ENCODE assay signal across 21 mouse cellular contexts in genomic region chr10:3496791-3497190, GRCm38 (mm10). TPM values are rescaled to one million over a fixed set of nuclear protein-coding genes. Genes with fewer than 3 reads are reported as not detected.
DNase-seq lines count a peak whose midpoint lies in the region; ATAC-seq lines count a peak whose summit lies in the region.
"Had no signal": no experiment of that assay in that cellular context is flagged by ENCODE, and none has a peak within 500 bp of the region (broad histone marks: within the 10 kb centered on the region; RNA-seq: fewer than 3 reads in every experiment).

No protein-coding gene starts in this region.

- no peaks in the 10 kb centered on the region for H3K9me3 ChIP-seq in hindbrain, embryonic 13.5 days
- H3K9me3 ChIP-seq in hindbrain, embryonic 10.5 days = 0 out of 2 replicates have a peak, but pooled peaks cover 14% of the 10 kb centered on the region
- 0 out of 2 replicates have a peak, but pooled peaks cover 4% of the 10 kb centered on the region for H3K9me3 ChIP-seq in midbrain, embryonic 15.5 days
- H3K9me3 ChIP-seq in midbrain, embryonic 11.5 days (ENCODE audit: control insufficient read depth, low read length) = no peaks in the 10 kb centered on the region
- no peaks in the 10 kb centered on the region for H3K9me3 ChIP-seq in hindbrain, embryonic 16.5 days (ENCODE audit: control insufficient read depth, low read length)
- H3K9me3 ChIP-seq: limb, embryonic 15.5 days; liver, embryonic 15.5 days had no signal

- no peak overlapping the region for H3K4me3 ChIP-seq in hindbrain, embryonic 13.5 days
- no peak overlapping the region for H3K4me3 ChIP-seq in hindbrain, embryonic 10.5 days
- H3K4me3 ChIP-seq in midbrain, embryonic 15.5 days = no peak overlapping the region
- no peak overlapping the region for H3K4me3 ChIP-seq in midbrain, embryonic 11.5 days (ENCODE audit: low read depth, low read length)
- no peak overlapping the region for H3K4me3 ChIP-seq in hindbrain, embryonic 16.5 days (ENCODE audit: low read length)
- H3K4me3 ChIP-seq: heart, embryonic 13.5 days; limb, embryonic 15.5 days; liver, embryonic 15.5 days had no signal

- ATAC-seq in hindbrain, embryonic 13.5 days (ENCODE audit: low FRiP score) = no peak
- no peak for ATAC-seq in midbrain, embryonic 15.5 days (replicated peaks)
- ATAC-seq in midbrain, embryonic 11.5 days (ENCODE audit: low FRiP score) = no peak
- ATAC-seq in hindbrain, embryonic 16.5 days = peak; percentile 73; the same call in 1 of the 2 replicates
- ATAC-seq: lung, postnatal 0 days; Patski had no signal

- H3K4me2 ChIP-seq in hindbrain, embryonic 13.5 days = no peak overlapping the region
- H3K4me2 ChIP-seq in midbrain, embryonic 15.5 days = no peak overlapping the region
- H3K4me2 ChIP-seq in midbrain, embryonic 11.5 days = no peak overlapping the region
- no peak overlapping the region for H3K4me2 ChIP-seq in hindbrain, embryonic 16.5 days (ENCODE audit: low read length)
- H3K4me2 ChIP-seq: heart, embryonic 13.5 days; limb, embryonic 15.5 days; liver, embryonic 15.5 days had no signal

- 68% methylated on average over 2 of the region's 2 CpGs for WGBS in hindbrain, embryonic 13.5 days
- WGBS in hindbrain, embryonic 10.5 days = 91% methylated on average over 2 of the region's 2 CpGs
- WGBS in midbrain, embryonic 15.5 days = 65% methylated on average over 2 of the region's 2 CpGs
- 86% methylated on average over 2 of the region's 2 CpGs for WGBS in midbrain, embryonic 11.5 days
- WGBS in hindbrain, embryonic 16.5 days = 51% methylated on average over 2 of the region's 2 CpGs

- no peaks in the 10 kb centered on the region for H3K36me3 ChIP-seq in hindbrain, embryonic 13.5 days
- H3K36me3 ChIP-seq in hindbrain, embryonic 10.5 days = no peaks in the 10 kb centered on the region
- no peaks in the 10 kb centered on the region for H3K36me3 ChIP-seq in midbrain, embryonic 15.5 days (replicated peaks)
- H3K36me3 ChIP-seq in midbrain, embryonic 11.5 days (ENCODE audit: control insufficient read depth, insufficient read depth, low read length) = no peaks in the 10 kb centered on the region
- no peaks in the 10 kb centered on the region for H3K36me3 ChIP-seq in hindbrain, embryonic 16.5 days (ENCODE audit: control insufficient read depth, insufficient read depth, low read length)
- H3K36me3 ChIP-seq: heart, embryonic 13.5 days; limb, embryonic 15.5 days; liver, embryonic 15.5 days had no signal

- DNase-seq in cerebellum, postnatal 10 days = peak; percentile 54 to 64
- no peak for DNase-seq in cerebellum, adult 8-10 months
- no peak for DNase-seq in hindbrain, embryonic 10.5 days (ENCODE audit: low spot score)
- DNase-seq in midbrain, embryonic 11.5 days (ENCODE audit: low spot score, missing footprints) = no peak
- no peak for DNase-seq in lung, adult 18-20 months
- DNase-seq: adrenal gland, postnatal 14 days; cerebellum, adult 2 months; kidney, adult 8-10 months; kidney, postnatal 25 days; retina, postnatal 1 day; thymus, adult 2 months had no signal

- H3K4me1 ChIP-seq in hindbrain, embryonic 13.5 days (replicated peaks) = no peaks in the 10 kb centered on the region
- H3K4me1 ChIP-seq in hindbrain, embryonic 10.5 days (replicated peaks) = no peaks in the 10 kb centered on the region
- no peaks in the 10 kb centered on the region for H3K4me1 ChIP-seq in midbrain, embryonic 15.5 days
- no peaks in the 10 kb centered on the region for H3K4me1 ChIP-seq in midbrain, embryonic 11.5 days (ENCODE audit: control insufficient read depth, insufficient read depth, low read length)
- H3K4me1 ChIP-seq in hindbrain, embryonic 16.5 days (ENCODE audit: control insufficient read depth, insufficient read depth, low read depth, low read length) = no peaks in the 10 kb centered on the region
- H3K4me1 ChIP-seq: heart, embryonic 13.5 days; limb, embryonic 15.5 days; liver, embryonic 15.5 days had no signal

- 0 out of 2 replicates have a peak overlapping the region, but pooled peaks have one; percentile 8 for H3K27ac ChIP-seq in hindbrain, embryonic 13.5 days
- no peak overlapping the region for H3K27ac ChIP-seq in hindbrain, embryonic 10.5 days
- 0 out of 2 replicates have a peak overlapping the region, but pooled peaks have one; percentile 14 for H3K27ac ChIP-seq in midbrain, embryonic 15.5 days
- no peak overlapping the region for H3K27ac ChIP-seq in midbrain, embryonic 11.5 days (ENCODE audit: low read depth, low read length)
- no peak overlapping the region for H3K27ac ChIP-seq in hindbrain, embryonic 16.5 days (ENCODE audit: low read depth, low read length)
- H3K27ac ChIP-seq: heart, embryonic 13.5 days; limb, embryonic 15.5 days; liver, embryonic 15.5 days had no signal

- H3K27me3 ChIP-seq in hindbrain, embryonic 13.5 days = no peaks in the 10 kb centered on the region
- H3K27me3 ChIP-seq in hindbrain, embryonic 10.5 days (ENCODE audit: insufficient read depth, poor library complexity, severe bottlenecking) = no peaks in the 10 kb centered on the region
- no peaks in the 10 kb centered on the region for H3K27me3 ChIP-seq in midbrain, embryonic 15.5 days (replicated peaks)
- no peaks in the 10 kb centered on the region for H3K27me3 ChIP-seq in midbrain, embryonic 11.5 days (ENCODE audit: control insufficient read depth, insufficient read depth, low read length)
- H3K27me3 ChIP-seq in hindbrain, embryonic 16.5 days (replicated peaks; ENCODE audit: control insufficient read depth, insufficient read depth, low read length) = no peaks in the 10 kb centered on the region
- H3K27me3 ChIP-seq: heart, embryonic 13.5 days; limb, embryonic 15.5 days; liver, embryonic 15.5 days; Patski had no signal

- H3K9ac ChIP-seq in hindbrain, embryonic 13.5 days = no peak overlapping the region
- H3K9ac ChIP-seq in midbrain, embryonic 15.5 days = no peak overlapping the region
- H3K9ac ChIP-seq in midbrain, embryonic 11.5 days (ENCODE audit: low read length) = no peak overlapping the region
- no peak overlapping the region for H3K9ac ChIP-seq in hindbrain, embryonic 16.5 days (ENCODE audit: low read depth, low read length)
- H3K9ac ChIP-seq: heart, embryonic 13.5 days; limb, embryonic 15.5 days; liver, embryonic 15.5 days had no signal

RNA-seq across cellular contexts. Expression of gene Iyd, which starts 43.2 kb away (rescaled TPM):
- polyA plus RNA-seq in hindbrain, embryonic 13.5 days (2015; fragmentation: Nextera tagmentation; extraction: Ambion mirVana) = 0.21 and 0.61 TPM in 2 replicates
- not detected in 2 replicates for polyA plus RNA-seq in hindbrain, embryonic 10.5 days (2016; fragmentation: Nextera tagmentation; extraction: Ambion mirVana)
- 0.28 and 0.45 TPM in 2 replicates for polyA plus RNA-seq in midbrain, embryonic 15.5 days (2015; fragmentation: Nextera tagmentation; extraction: Ambion mirVana)
- not detected in 2 replicates for polyA plus RNA-seq in midbrain, embryonic 11.5 days (2014; fragmentation: Nextera tagmentation; extraction: Ambion mirVana)
- polyA plus RNA-seq in hindbrain, embryonic 16.5 days (2015; fragmentation: Nextera tagmentation; extraction: Ambion mirVana) = 0.68 and 0.87 TPM in 2 replicates
- polyA plus RNA-seq: embryonic facial prominence, embryonic 11.5 days; Patski; spleen, adult 2 months had no signal

Comparison
In these comparisons a context has a peak if more than half of its experiments do, and no peak if none do; other contexts are left out.
1. DNase-seq: peak in cerebellum, postnatal 10 days (2 of 2); none in cerebellum, adult 8-10 months (single experiment), hindbrain, embryonic 10.5 days (single experiment), midbrain, embryonic 11.5 days (single experiment) and lung, adult 18-20 months (0 of 2).
2. H3K27ac ChIP-seq: peak in hindbrain, embryonic 13.5 days (single experiment) and midbrain, embryonic 15.5 days (single experiment); none in hindbrain, embryonic 10.5 days (single experiment), midbrain, embryonic 11.5 days (single experiment) and hindbrain, embryonic 16.5 days (single experiment).